Mouse (Mus musculus): Measurements from ENCODE around the gene Pclo. TPM values are rescaled to one million over a fixed set of nuclear protein-coding genes. Genes with fewer than 3 reads are reported as not detected.
"Not testable (repeated sequence)": the region's sequence is repeated elsewhere in the genome, so short reads cannot be mapped to it uniquely, and the experiment has no call there.

Pclo gene
- polyA plus RNA-seq, 1 experiment from 2014 or later, result 0.15 TPM

GRCm38 (mm10) chr5:14853650-14854049, 338.9 kb downstream of the Pclo start:
- ATAC-seq (ENCODE audit: low FRiP score, low read depth), result no peak
- H3K9me3 ChIP-seq, result no peaks in the 10 kb centered on the region

GRCm38 (mm10) chr5:14885291-14885690, 370.6 kb downstream of the Pclo start:
- not testable (repeated sequence) for H3K4me2 ChIP-seq (replicated peaks); H3K36me3 ChIP-seq; H3K27ac ChIP-seq; H3K4me1 ChIP-seq; H3K9ac ChIP-seq; ATAC-seq (ENCODE audit: low FRiP score, low read depth); H3K27me3 ChIP-seq; H3K4me3 ChIP-seq
- peaks cover 16% of the 10 kb centered on the region; the same call in 1 of the 2 replicates for H3K9me3 ChIP-seq
- WGBS, result 80% methylated on average over 2 of the region's 2 CpGs

More at GRCm38 (mm10) chr5:14853650-14854049, 338.9 kb downstream of the Pclo start:
- Histone ChIP-seq H3K4me3 (no peak overlapping the region), H3K4me1 (no peaks in the 10 kb centered on the region), H3K4me2 (replicated peaks) (no peak overlapping the region), H3K27ac (no peak overlapping the region), H3K9ac (no peak overlapping the region), H3K36me3 (no peaks in the 10 kb centered on the region), H3K27me3 (no peaks in the 10 kb centered on the region)

GRCm38 (mm10) chr5:14892242-14892641, 377.5 kb downstream of the Pclo start:
- Histone ChIP-seq H3K4me2 (replicated peaks) (no peak overlapping the region), H3K4me1 (no peaks in the 10 kb centered on the region), H3K9me3 (peaks cover 22% of the 10 kb centered on the region; the same call in 1 of the 2 replicates), H3K36me3 (no peaks in the 10 kb centered on the region), H3K4me3 (no peak overlapping the region), H3K27ac (no peak overlapping the region), H3K9ac (no peak overlapping the region), H3K27me3 (no peaks in the 10 kb centered on the region)
- 72% methylated on average over 3 of the region's 3 CpGs for WGBS
- ATAC-seq (ENCODE audit: low FRiP score, low read depth), result no peak

GRCm38 (mm10) chr5:14903539-14903938, 388.8 kb downstream of the Pclo start:
- WGBS, result 20% methylated on average over 3 of the region's 3 CpGs
- H3K4me2 ChIP-seq (replicated peaks), result not testable (repeated sequence)

More at GRCm38 (mm10) chr5:14903539-14903938, 388.8 kb downstream of the Pclo start:
- H3K27ac ChIP-seq; H3K4me3 ChIP-seq; H3K9ac ChIP-seq; H3K4me1 ChIP-seq; ATAC-seq (ENCODE audit: low FRiP score, low read depth); H3K9me3 ChIP-seq; H3K36me3 ChIP-seq; H3K27me3 ChIP-seq: not testable (repeated sequence)

Measured in limb, embryonic 13.5 days (tissue).